Mouse (Mus musculus) neural tube, embryonic 14.5 days (tissue): Measurements from ENCODE around the gene Ppp3ca. TPM values are rescaled to one million over a fixed set of nuclear protein-coding genes. Genes with fewer than 3 reads are reported as not detected.

Source experiments
- ATAC-seq: fragments of 200-750 bp; cut with Nextera tagmentation; 2 replicates; pipeline ENCODE4 v1.8.0; 2017; ENCODE audit warnings: low read depth, mild to moderate bottlenecking, moderate TSS enrichment, moderate library complexity
- H3K27ac ChIP-seq: fragments of 300-500 bp; sonication (generic); 2 replicates; pipeline ENCODE4 v1.5.1; 2014; ENCODE audit warnings: low read depth, mild to moderate bottlenecking, control low read depth, low read length, moderate library complexity, mixed read lengths
- H3K27me3 ChIP-seq: fragments of 300-500 bp; sonication (generic); 2 replicates; pipeline ENCODE4 v1.6.1; 2014; ENCODE audit warnings: low read length; ENCODE audit not compliant: control insufficient read depth, insufficient read depth
- H3K36me3 ChIP-seq: fragments of 300-500 bp; sonication (generic); 2 replicates; pipeline ENCODE4 v1.6.1; 2014; ENCODE audit warnings: low read length, mixed read lengths; ENCODE audit not compliant: control insufficient read depth, insufficient read depth
- H3K4me1 ChIP-seq: fragments of 300-500 bp; sonication (generic); 2 replicates; pipeline ENCODE4 v1.6.1; 2014; ENCODE audit warnings: low read length; ENCODE audit not compliant: control insufficient read depth, insufficient read depth
- H3K4me2 ChIP-seq: fragments of 300-500 bp; sonication (generic); 2 replicates; pipeline ENCODE4 v1.6.1; 2014; ENCODE audit warnings: mild to moderate bottlenecking, low read depth, low read length, control low read depth
- H3K4me3 ChIP-seq: fragments of 300-500 bp; sonication (generic); 2 replicates; pipeline ENCODE4 v1.5.1; 2014; ENCODE audit warnings: low read depth, low read length, control low read depth, mixed read lengths
- H3K9ac ChIP-seq: fragments of 300-500 bp; sonication (generic); replicated peaks from 2 replicates; pipeline ENCODE4 v1.6.1; 2014; ENCODE audit warnings: low read depth, mild to moderate bottlenecking, control low read depth, low read length, mixed read lengths
- H3K9me3 ChIP-seq: fragments of 300-500 bp; sonication (generic); 2 replicates; pipeline ENCODE4 v1.6.1; 2016; ENCODE audit warnings: low read length; ENCODE audit not compliant: control insufficient read depth
- WGBS: fragments of 180-500 bp; shearing (Covaris S2); extraction: QIAGEN DNeasy Blood & Tissue Kit; methylation state at CpG from one replicate; pipeline ENCODE4 v1.1.7; 2014; 5-methylcytosine and 5-hydroxymethylcytosine counted together
- polyA plus RNA-seq: library from polyadenylated mRNA; unstranded; fragments of >200 nt; fragmentation: Nextera tagmentation; extraction: Ambion mirVana; gene quantifications from 2 replicates; pipeline ENCODE4 v1.2.1, GENCODE M21; 2014

The Ppp3ca gene
- polyA plus RNA-seq, 1 experiment from 2014 or later: 215 TPM

DNA sequence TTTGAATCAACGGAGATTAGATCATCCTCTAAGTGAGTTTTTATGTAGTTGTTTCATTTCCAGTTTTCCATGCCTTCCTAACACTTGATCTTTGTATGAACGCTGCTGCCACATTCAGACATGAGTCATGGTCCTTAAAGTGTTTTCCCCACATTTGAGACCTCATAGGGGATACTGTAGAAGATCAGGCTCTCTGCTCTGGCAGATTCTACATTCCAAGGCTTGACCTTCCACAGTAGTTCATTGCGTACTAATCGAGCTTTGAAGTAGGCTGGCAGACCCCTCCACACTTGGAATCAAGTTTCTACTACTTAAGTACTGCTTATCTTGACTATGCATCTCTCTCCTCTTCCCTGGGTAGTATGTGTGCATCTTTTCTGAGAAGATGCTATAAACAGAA, 183.7 kb downstream of the Ppp3ca start:
- no peak for ATAC-seq
- no peaks in the 10 kb centered on the region for H3K4me1 ChIP-seq
- H3K4me3 ChIP-seq: no peak overlapping the region
- 94% methylated on average over 4 of the region's 4 CpGs for WGBS
- no peaks in the 10 kb centered on the region for H3K36me3 ChIP-seq
- no peak overlapping the region for H3K9ac ChIP-seq
- H3K27ac ChIP-seq: no peak overlapping the region
- no peak overlapping the region for H3K4me2 ChIP-seq
- H3K9me3 ChIP-seq: no peaks in the 10 kb centered on the region
- H3K27me3 ChIP-seq: no peaks in the 10 kb centered on the region

DNA sequence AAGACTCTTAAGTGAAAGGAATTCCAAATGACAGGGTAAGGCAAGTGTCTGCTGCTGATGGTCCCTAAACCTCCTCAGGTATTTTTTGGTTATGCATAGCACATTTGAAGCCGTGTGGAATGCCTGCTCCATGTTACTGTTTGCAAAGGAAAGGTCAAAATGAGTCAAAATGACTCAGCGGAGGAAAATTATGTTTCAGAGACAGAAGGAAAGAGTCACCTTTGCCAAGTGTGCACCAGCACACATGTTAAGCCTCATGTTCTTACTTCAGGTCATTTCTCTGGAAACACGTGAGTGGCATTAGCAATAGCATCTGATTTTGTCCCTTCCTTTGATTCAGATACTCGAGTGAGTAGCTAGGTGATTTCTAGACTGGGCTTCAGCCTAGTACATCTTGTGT, 186.1 kb downstream of the Ppp3ca start:
- Histone ChIP-seq H3K27ac (no peak overlapping the region), H3K4me3 (no peak overlapping the region), H3K9ac (no peak overlapping the region), H3K27me3 (no peaks in the 10 kb centered on the region), H3K36me3 (no peaks in the 10 kb centered on the region), H3K9me3 (no peaks in the 10 kb centered on the region), H3K4me2 (no peak overlapping the region), H3K4me1 (no peaks in the 10 kb centered on the region)
- WGBS: 94% methylated on average over 4 of the region's 4 CpGs
- ATAC-seq: no peak

DNA sequence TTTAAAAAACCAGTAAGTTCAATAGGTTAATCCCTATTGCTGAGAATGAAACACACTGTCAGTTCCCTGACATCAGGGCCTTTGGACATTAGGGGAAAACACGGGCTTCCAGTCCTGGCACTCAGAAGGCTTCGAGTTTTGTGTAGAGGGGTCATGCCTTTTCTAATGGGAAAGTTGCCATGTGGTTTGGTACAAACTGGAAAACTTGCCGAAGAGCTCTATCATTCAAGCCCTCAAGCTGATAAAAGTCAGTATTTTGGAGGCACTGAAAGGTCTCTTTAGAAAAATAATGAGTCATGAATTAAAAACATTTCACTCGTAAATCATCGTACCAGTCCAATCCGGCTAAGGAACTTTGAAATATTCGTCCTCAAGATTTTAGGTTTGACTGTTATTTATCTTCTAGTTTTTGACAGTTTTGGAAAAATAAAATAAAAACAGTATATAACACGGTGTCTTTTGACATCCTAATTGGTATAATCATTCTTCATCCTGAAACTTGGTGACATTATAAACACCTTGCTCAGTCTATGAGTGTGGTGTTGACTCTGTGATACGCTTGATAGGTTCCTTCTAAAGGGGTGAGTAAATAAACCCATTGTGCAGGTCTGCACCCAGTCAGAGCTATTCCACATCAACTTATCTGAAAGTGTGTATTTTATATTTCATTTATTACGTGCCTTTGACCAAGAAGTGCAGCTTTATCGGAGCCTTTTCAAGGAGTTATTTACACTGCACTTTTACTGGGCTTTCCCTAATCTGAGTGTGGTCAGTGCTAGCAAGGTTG, 192.3 kb downstream of the Ppp3ca start:
- H3K9me3 ChIP-seq: no peaks in the 10 kb centered on the region
- WGBS: 86% methylated on average over 11 of the region's 11 CpGs
- H3K9ac ChIP-seq: no peak overlapping the region
- no peaks in the 10 kb centered on the region for H3K36me3 ChIP-seq
- no peak for ATAC-seq
- H3K4me2 ChIP-seq: no peak overlapping the region
- no peak overlapping the region for H3K27ac ChIP-seq
- 0 out of 2 replicates have a peak, but pooled peaks cover 2% of the 10 kb centered on the region for H3K4me1 ChIP-seq
- H3K27me3 ChIP-seq: no peaks in the 10 kb centered on the region
- no peak overlapping the region for H3K4me3 ChIP-seq

DNA sequence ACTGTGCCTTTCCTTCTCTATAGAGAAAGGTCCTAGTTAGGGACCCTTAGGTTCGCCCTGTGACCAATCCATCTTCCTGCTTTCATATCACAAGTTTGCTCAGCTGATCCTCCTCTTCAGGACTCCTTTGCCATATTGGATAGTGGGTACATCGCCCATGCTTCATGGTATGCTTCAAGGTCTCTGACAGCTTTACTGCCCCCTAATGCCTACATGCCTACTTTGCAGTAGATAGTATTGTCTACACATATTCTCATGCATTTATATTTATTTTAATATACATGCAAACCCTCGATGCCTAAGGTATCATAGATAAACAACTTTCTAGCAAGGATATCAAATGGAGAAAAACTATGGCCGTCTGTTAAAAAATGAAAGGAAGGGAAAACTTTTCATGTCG, 193.2 kb downstream of the Ppp3ca start:
- Histone ChIP-seq H3K27me3 (no peaks in the 10 kb centered on the region), H3K4me3 (no peak overlapping the region), H3K4me1 (0 out of 2 replicates have a peak, but pooled peaks cover 2% of the 10 kb centered on the region), H3K36me3 (no peaks in the 10 kb centered on the region), H3K9me3 (no peaks in the 10 kb centered on the region), H3K27ac (no peak overlapping the region), H3K4me2 (no peak overlapping the region), H3K9ac (no peak overlapping the region)
- 96% methylated on average over 5 of the region's 5 CpGs for WGBS
- no peak for ATAC-seq

DNA sequence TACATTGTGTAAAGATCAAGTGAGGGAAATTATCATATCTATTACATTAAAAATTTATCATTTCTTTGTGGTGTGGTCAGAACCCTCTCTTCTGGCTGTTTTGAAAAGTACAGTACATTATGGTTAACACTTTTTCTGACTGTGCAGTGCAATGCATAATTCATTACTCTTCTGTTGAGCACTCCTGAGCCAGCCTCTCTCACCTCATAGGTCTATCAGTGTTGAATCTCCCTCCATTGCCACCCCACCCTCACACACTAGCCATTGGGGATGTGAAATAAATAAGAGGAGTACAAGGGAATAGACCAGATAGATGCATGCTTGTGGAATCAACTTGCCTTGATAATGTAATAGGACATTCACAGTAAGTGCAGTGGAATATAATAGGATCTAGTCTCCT, 194.4 kb downstream of the Ppp3ca start:
- peak; percentile 34; the same call in 1 of the 2 replicates for ATAC-seq
- no peaks in the 10 kb centered on the region for H3K27me3 ChIP-seq
- no peak overlapping the region for H3K27ac ChIP-seq

DNA sequence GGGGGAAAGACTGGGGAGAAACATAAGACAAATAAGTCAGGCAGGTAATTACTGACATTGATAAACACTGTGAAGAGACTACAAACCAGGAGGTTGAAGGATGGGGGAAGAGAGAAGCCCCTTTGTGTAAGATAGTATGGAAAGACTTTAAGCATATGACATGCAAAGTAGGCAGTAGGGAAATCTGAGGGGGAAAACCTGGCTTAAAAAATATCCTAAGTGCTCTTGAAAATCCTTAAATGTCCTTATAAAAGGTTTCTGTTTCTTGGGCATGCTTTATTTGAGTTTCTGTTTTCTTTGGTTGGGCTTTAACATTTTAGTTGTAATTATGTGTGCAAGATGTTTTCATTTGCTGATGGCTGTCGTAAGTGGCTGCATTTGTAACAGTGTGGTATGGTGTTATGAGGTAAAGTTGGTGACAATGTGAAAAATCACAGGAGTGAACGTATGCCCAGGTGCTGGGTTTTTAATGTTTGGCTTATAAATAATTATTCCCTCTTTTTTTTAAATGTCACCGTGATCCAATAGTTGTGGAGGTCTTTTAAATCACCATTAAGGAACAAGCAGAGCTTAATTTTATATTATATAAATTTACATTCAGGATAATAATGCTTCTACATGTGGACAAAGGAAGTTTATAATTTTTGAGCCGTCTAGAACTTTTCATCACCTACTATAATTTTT, 195.4 kb downstream of the Ppp3ca start:
- Histone ChIP-seq H3K4me3 (no peak overlapping the region), H3K4me2 (no peak overlapping the region), H3K9ac (no peak overlapping the region), H3K27ac (no peak overlapping the region), H3K9me3 (no peaks in the 10 kb centered on the region), H3K36me3 (no peaks in the 10 kb centered on the region), H3K27me3 (no peaks in the 10 kb centered on the region), H3K4me1 (0 out of 2 replicates have a peak, but pooled peaks cover 2% of the 10 kb centered on the region)
- 92% methylated on average over 4 of the region's 4 CpGs for WGBS
- no peak for ATAC-seq

More for the DNA sequence above, 194.4 kb downstream of the Ppp3ca start:
- Histone ChIP-seq H3K4me2 (no peak overlapping the region), H3K9me3 (no peaks in the 10 kb centered on the region), H3K36me3 (no peaks in the 10 kb centered on the region), H3K4me1 (0 out of 2 replicates have a peak, but pooled peaks cover 2% of the 10 kb centered on the region), H3K4me3 (no peak overlapping the region), H3K9ac (no peak overlapping the region)

DNA sequence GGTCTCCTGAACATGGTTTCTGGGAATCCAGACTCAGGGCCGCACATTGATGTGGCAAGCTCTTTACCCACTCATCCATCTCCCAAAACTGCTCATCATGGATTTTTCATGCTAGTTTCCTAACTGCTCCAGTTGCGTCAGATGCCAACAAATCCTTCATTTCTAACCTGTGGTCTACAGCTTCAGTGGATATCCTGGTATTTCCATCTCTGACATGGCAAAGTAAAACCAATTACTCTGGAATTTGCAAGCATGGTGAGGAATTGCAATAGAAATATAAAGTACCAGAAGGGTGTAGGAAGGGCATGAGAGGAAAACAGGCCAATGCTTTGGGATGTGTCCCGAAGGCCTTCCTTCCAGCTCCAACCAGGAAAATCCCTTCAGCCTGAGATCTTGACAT, 196.2 kb downstream of the Ppp3ca start:
- Histone ChIP-seq H3K4me2 (no peak overlapping the region), H3K27me3 (no peaks in the 10 kb centered on the region), H3K9me3 (no peaks in the 10 kb centered on the region), H3K36me3 (no peaks in the 10 kb centered on the region), H3K27ac (no peak overlapping the region), H3K9ac (no peak overlapping the region), H3K4me1 (peaks cover 7% of the 10 kb centered on the region; the same call in 1 of the 2 replicates), H3K4me3 (no peak overlapping the region)
- no peak for ATAC-seq
- WGBS: 98% methylated on average over 3 of the region's 3 CpGs

DNA sequence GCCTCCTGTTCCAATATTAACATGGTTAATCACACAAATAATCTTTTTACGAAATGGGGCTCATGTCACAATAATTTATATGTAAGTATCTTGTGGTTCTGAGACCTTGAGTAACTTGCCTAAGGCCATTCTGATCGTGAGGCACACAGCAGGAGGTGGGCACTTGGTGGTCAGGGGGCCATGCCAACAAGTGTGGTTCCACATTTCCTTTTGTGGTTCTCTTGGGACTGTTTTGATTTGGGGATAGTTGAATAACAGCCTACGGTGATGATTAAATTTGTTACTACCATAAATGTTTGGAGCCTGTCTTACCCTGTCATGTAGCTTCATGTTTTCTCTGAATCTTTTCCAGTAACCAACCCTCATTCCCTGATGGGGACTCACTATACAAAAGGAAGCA, 196.6 kb downstream of the Ppp3ca start:
- no peak for ATAC-seq

DNA sequence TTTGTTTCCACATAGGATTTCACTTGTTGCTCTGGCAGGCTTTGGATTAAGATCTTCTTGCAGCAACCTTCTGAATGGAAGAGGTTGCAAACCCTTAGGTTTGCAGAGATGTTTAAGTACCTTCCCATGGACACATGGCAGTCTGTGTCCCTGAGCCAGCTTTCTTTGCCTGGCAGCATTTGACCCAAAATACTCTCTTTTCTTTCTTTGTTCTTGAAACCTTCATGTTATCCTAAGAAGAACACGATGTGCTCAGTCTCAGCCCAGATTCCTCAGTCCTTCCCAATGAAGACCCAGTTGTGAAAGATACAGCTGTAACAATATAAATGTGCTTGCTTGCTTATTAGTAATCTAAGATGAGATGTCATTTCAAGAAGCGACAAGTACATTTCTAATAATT, 197.4 kb downstream of the Ppp3ca start:
- no peak overlapping the region for H3K4me3 ChIP-seq
- no peaks in the 10 kb centered on the region for H3K27me3 ChIP-seq
- H3K4me1 ChIP-seq: peaks cover 12% of the 10 kb centered on the region; the same call in 1 of the 2 replicates
- no peaks in the 10 kb centered on the region for H3K36me3 ChIP-seq
- no peaks in the 10 kb centered on the region for H3K9me3 ChIP-seq
- no peak overlapping the region for H3K4me2 ChIP-seq
- no peak overlapping the region for H3K9ac ChIP-seq
- ATAC-seq: no peak
- 87% methylated on average over 2 of the region's 2 CpGs for WGBS
- no peak overlapping the region for H3K27ac ChIP-seq

More for the DNA sequence above, 196.6 kb downstream of the Ppp3ca start:
- Histone ChIP-seq H3K27me3 (no peaks in the 10 kb centered on the region), H3K4me2 (no peak overlapping the region), H3K9me3 (no peaks in the 10 kb centered on the region), H3K9ac (no peak overlapping the region), H3K4me1 (peaks cover 9% of the 10 kb centered on the region; the same call in 1 of the 2 replicates), H3K36me3 (no peaks in the 10 kb centered on the region), H3K27ac (no peak overlapping the region), H3K4me3 (no peak overlapping the region)
- 68% methylated on average over 3 of the region's 3 CpGs for WGBS
